Mouse (Mus musculus) olfactory bulb, adult 2 months (tissue): ENCODE results near the gene Phgr1.

ENCODE experiments used
- CTCF ChIP-seq: fragments of 200-500 bp; IDR thresholded peaks from 2 replicates; pipeline ENCODE4 v1.5.1; 2012; ENCODE audit warnings: low read depth, mild to moderate bottlenecking, low read length, moderate library complexity; ENCODE audit not compliant: insufficient read depth
- POLR2A ChIP-seq: fragments of 200-500 bp; IDR thresholded peaks from 2 replicates; pipeline ENCODE4 v1.6.1; 2012; ENCODE audit warnings: mild to moderate bottlenecking, low read depth, low read length, moderate library complexity; ENCODE audit not compliant: insufficient read depth

- TF ChIP-seq CTCF (no peak), POLR2A (no peak)
These were observed 42.5 kb upstream of the Phgr1 start for GRCm38 (mm10) chr2:118729816-118730621.
